Mouse (Mus musculus) urinary bladder, postnatal 36 days (tissue): ENCODE results near the gene Olfr666.
"Not testable (repeated sequence)": the region's sequence is repeated elsewhere in the genome, so short reads cannot be mapped to it uniquely, and the experiment has no call there.

Experiments
- DNase-seq, 2 experiments: peaks; one replicate each; pipeline ENCODE4 v3.0.0; 2022; ENCODE audit warnings: low spot score in 2 of 2, mixed read lengths in 1 of 2

The Olfr666 gene

GRCm38 (mm10) chr7:104895852-104896251 is at the start of gene Olfr666:
Gene Olfr666 (minus strand): TSS chr7:104895952.
- no peak for DNase-seq

- no peak for DNase-seq
Observed at GRCm38 (mm10) chr7:104933940-104934339, 38.2 kb upstream of the Olfr666 start, which contains the start of gene Olfr669. Gene Olfr669 (plus strand): TSS chr7:104934240.

- no peak for DNase-seq
Observed at GRCm38 (mm10) chr7:104927957-104928356, 32.2 kb upstream of the Olfr666 start, which contains the start of gene Olfr668. Gene Olfr668 (minus strand): TSS chr7:104928057.

GRCm38 (mm10) chr7:104921382-104921781 is 25.6 kb upstream of the Olfr666 start, which contains the start of gene Olfr667:
Gene Olfr667 (minus strand): TSS chr7:104921482.
- DNase-seq: no peak

- no peak for DNase-seq
Observed at GRCm38 (mm10) chr7:104877731-104878130, 18.0 kb downstream of the Olfr666 start, which contains the start of gene Olfr665. Gene Olfr665 (plus strand): TSS chr7:104878031.

GRCm38 (mm10) chr7:104861381-104861780 is 34.4 kb downstream of the Olfr666 start:
- DNase-seq: no peak

- no peak for DNase-seq
Observed at GRCm38 (mm10) chr7:104857683-104858082, 38.1 kb downstream of the Olfr666 start.

- DNase-seq: not testable (repeated sequence)
Observed at GRCm38 (mm10) chr7:104856709-104857108, 39.0 kb downstream of the Olfr666 start, which contains the start of gene Usp17la. Gene Usp17la (plus strand): TSS chr7:104857009.

- no peak for DNase-seq
Observed at GRCm38 (mm10) chr7:104855248-104855750, 40.5 kb downstream of the Olfr666 start.

- DNase-seq: not testable (repeated sequence)
Observed at GRCm38 (mm10) chr7:104851546-104851945, 44.2 kb downstream of the Olfr666 start.

- DNase-seq: no peak
Observed at GRCm38 (mm10) chr7:104843731-104844287, 51.9 kb downstream of the Olfr666 start.

- DNase-seq: no peak
Observed at GRCm38 (mm10) chr7:104842503-104842902, 53.2 kb downstream of the Olfr666 start, which contains the start of gene Usp17lb. Gene Usp17lb (minus strand): TSS chr7:104842603.
